In the genomic region with DNA sequence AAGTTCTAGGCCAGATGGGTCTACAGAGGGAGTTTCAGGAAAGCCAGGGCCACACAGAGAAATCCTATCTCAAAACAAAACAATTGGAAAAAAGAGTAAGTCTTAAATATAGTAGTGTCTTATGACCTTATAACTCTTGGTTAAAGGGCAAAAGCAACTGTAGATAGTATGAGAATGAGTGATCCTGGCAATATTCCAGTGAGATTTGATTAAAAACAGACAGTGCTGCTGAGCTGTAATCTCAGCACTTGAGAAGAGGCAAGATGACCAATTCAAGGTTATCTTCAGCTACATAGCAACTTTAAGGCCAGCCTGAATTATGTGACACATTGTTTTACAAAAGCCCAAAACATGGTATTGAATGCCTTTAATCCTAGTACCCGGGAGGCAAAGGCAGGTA, we compare ENCODE assay signal across 14 mouse cellular contexts.
"Had no signal": no experiment of that assay in that cellular context is flagged by ENCODE, and none has a peak within 500 bp of the region (broad histone marks: within the 10 kb centered on the region; RNA-seq: fewer than 3 reads in every experiment).

No protein-coding gene starts in this region.

- H3K4me3 ChIP-seq: limb, embryonic 13.5 days; midbrain, embryonic 10.5 days; myocyte; neural tube, embryonic 15.5 days had no signal

- H3K9me3 ChIP-seq: limb, embryonic 13.5 days; midbrain, embryonic 10.5 days; neural tube, embryonic 15.5 days had no signal

- H3K27ac ChIP-seq: limb, embryonic 13.5 days; liver, embryonic 14.5 days; midbrain, embryonic 10.5 days; neural tube, embryonic 15.5 days had no signal

- H3K4me2 ChIP-seq: limb, embryonic 13.5 days; neural tube, embryonic 15.5 days had no signal

- H3K36me3 ChIP-seq: limb, embryonic 13.5 days; midbrain, embryonic 10.5 days; neural tube, embryonic 15.5 days had no signal

- H3K9ac ChIP-seq: limb, embryonic 13.5 days; liver, embryonic 14.5 days; neural tube, embryonic 15.5 days had no signal

- H3K27me3 ChIP-seq: limb, embryonic 13.5 days; neural tube, embryonic 15.5 days had no signal

- DNase-seq: kidney, postnatal 14 days; left cerebral cortex, postnatal 4 days; lung, adult 18-20 months; lung, postnatal 4 days; midbrain, embryonic 14.5 days; right cerebral cortex, postnatal 4 days; spleen, adult 18-20 months; thymus, adult 18-20 months; thymus, postnatal 14 days had no signal
